Comparison of ENCODE assay signal across 8 mouse cellular contexts in genomic region chr5:124247986-124248626, GRCm38 (mm10). TPM values are rescaled to one million over a fixed set of nuclear protein-coding genes. Genes with fewer than 3 reads are reported as not detected.
A peak's percentile ranks its signal among the peaks of the same experiment; 100 is the strongest.
DNase-seq lines count a peak whose midpoint lies in the region; ATAC-seq and TF ChIP-seq lines count a peak whose summit lies in the region.

No protein-coding gene starts in this region.

- no peak for TF ChIP-seq POLR2A in spleen, adult 2 months (IDR thresholded peaks at IDR 0.05; ENCODE audit: low read depth, low read length)

- no peaks in the 10 kb centered on the region for H3K9me3 ChIP-seq in heart, embryonic 12.5 days (replicated peaks)
- H3K9me3 ChIP-seq in kidney, postnatal 0 days (replicated peaks; ENCODE audit: low read length): no peaks in the 10 kb centered on the region

- peak overlapping the region; percentile 90 for H3K4me2 ChIP-seq in heart, embryonic 12.5 days
- H3K4me2 ChIP-seq in kidney, postnatal 0 days (ENCODE audit: low read length): peak overlapping the region; percentile 72

- TF ChIP-seq CTCF in spleen, adult 2 months (IDR thresholded peaks at IDR 0.05; ENCODE audit: extremely low read depth, insufficient read depth, insufficient read length, insufficient replicate concordance): no peak
- no peak for TF ChIP-seq CTCF in kidney, postnatal 0 days (IDR thresholded peaks at IDR 0.05; ENCODE audit: low read depth)

- no peak for ATAC-seq in heart, embryonic 12.5 days (ENCODE audit: insufficient number of reproducible peaks, low FRiP score)
- ATAC-seq in kidney, postnatal 0 days (replicated peaks; ENCODE audit: low FRiP score, low read depth): no peak

- no peaks in the 10 kb centered on the region for H3K27me3 ChIP-seq in spleen, adult 2 months (ENCODE audit: control insufficient read depth, insufficient read depth, low read length)
- no peaks in the 10 kb centered on the region for H3K27me3 ChIP-seq in heart, embryonic 12.5 days (replicated peaks)
- no peaks in the 10 kb centered on the region for H3K27me3 ChIP-seq in kidney, postnatal 0 days (ENCODE audit: insufficient read depth, low read length)

- no peak overlapping the region for H3K4me3 ChIP-seq in spleen, adult 2 months (ENCODE audit: extremely low read depth, insufficient read depth, insufficient read length)
- H3K4me3 ChIP-seq in heart, embryonic 12.5 days: peak overlapping the region; percentile 81
- H3K4me3 ChIP-seq in kidney, postnatal 0 days (replicated peaks; ENCODE audit: low read depth, low read length): peak overlapping the region; percentile 63; the same call in 1 of the 2 replicates

- H3K27ac ChIP-seq in spleen, adult 2 months (ENCODE audit: insufficient read depth, low read length): peak overlapping the region; percentile 32; the same call in 1 of the 2 replicates
- peak overlapping the region; percentile 92 for H3K27ac ChIP-seq in heart, embryonic 12.5 days (ENCODE audit: poor library complexity, severe bottlenecking)
- peak overlapping the region; percentile 81 for H3K27ac ChIP-seq in kidney, postnatal 0 days

- H3K9ac ChIP-seq in heart, embryonic 12.5 days: peak overlapping the region; percentile 84
- no peak overlapping the region for H3K9ac ChIP-seq in kidney, postnatal 0 days (ENCODE audit: low read depth, low read length)

- H3K4me1 ChIP-seq in spleen, adult 2 months (ENCODE audit: control insufficient read depth, insufficient read depth, insufficient read length): peaks cover 4% of the 10 kb centered on the region; the same call in 1 of the 2 replicates
- peaks cover 47% of the 10 kb centered on the region for H3K4me1 ChIP-seq in heart, embryonic 12.5 days (replicated peaks)
- 0 out of 2 replicates have a peak, but pooled peaks cover 10% of the 10 kb centered on the region for H3K4me1 ChIP-seq in kidney, postnatal 0 days (replicated peaks; ENCODE audit: insufficient read depth, low read length)

- 65% methylated on average over 9 of the region's 9 CpGs for WGBS in spleen, adult 2 months
- WGBS in heart, embryonic 12.5 days: 22% methylated on average over 9 of the region's 9 CpGs
- WGBS in kidney, postnatal 0 days: 36% methylated on average over 9 of the region's 9 CpGs

- DNase-seq in spleen, adult 2 months (ENCODE audit: low read depth in 1 of 2, low spot score in 2 of 2): no peak
- no peak for DNase-seq in spleen, adult 12 weeks (ENCODE audit: low spot score)
- DNase-seq in kidney, postnatal 0 days (ENCODE audit: low spot score): peak; percentile 58
- peak; percentile 39 to 46 for DNase-seq in lung, postnatal 4 days
- peak; percentile 50 for DNase-seq in thymus, postnatal 4 days
- no peak for DNase-seq in cerebellum, adult 11 months
- DNase-seq in layer of hippocampus, adult 18-20 months (ENCODE audit: low spot score in 2 of 2): no peak

- H3K36me3 ChIP-seq in spleen, adult 2 months (ENCODE audit: control insufficient read depth, insufficient read depth, low read length): peaks cover 2% of the 10 kb centered on the region; the same call in 1 of the 2 replicates
- H3K36me3 ChIP-seq in heart, embryonic 12.5 days: peaks cover 19% of the 10 kb centered on the region
- H3K36me3 ChIP-seq in kidney, postnatal 0 days (ENCODE audit: insufficient read depth, low read length): 0 out of 2 replicates have a peak, but pooled peaks cover 5% of the 10 kb centered on the region

RNA-seq across cellular contexts. Expression of gene Pitpnm2, which starts 1.5 kb away (rescaled TPM):
- 65.8 and 97.5 TPM in 2 replicates for polyA plus RNA-seq in spleen, adult 2 months (2012; rRNA removed)
- 7.5 and 7.8 TPM in 2 replicates for polyA plus RNA-seq in heart, embryonic 12.5 days (2016; fragmentation: Nextera tagmentation; extraction: Ambion mirVana)
- polyA plus RNA-seq in kidney, postnatal 0 days (2015; fragmentation: Nextera tagmentation; extraction: Ambion mirVana): 3.0 and 3.1 TPM in 2 replicates
- total RNA-seq in layer of hippocampus, adult 18-20 months (2021): 100 to 1,000 TPM; 315 to 325 TPM

Comparison
In these comparisons a context has a peak if more than half of its experiments do, and no peak if none do; other contexts are left out.
1. DNase-seq: peak in kidney, postnatal 0 days (single experiment), lung, postnatal 4 days (2 of 2) and thymus, postnatal 4 days (single experiment); none in spleen, adult 2 months (0 of 2), spleen, adult 12 weeks (single experiment), cerebellum, adult 11 months (single experiment) and layer of hippocampus, adult 18-20 months (0 of 2).
2. H3K27ac ChIP-seq: peak in every context shown above with its lines; median percentile 92 in heart, embryonic 12.5 days; 81 in kidney, postnatal 0 days; 32 in spleen, adult 2 months.